Mouse (Mus musculus) CH12.LX (cell line): ENCODE results near the gene Dnajc2. TPM values are rescaled to one million over a fixed set of nuclear protein-coding genes. Genes with fewer than 3 reads are reported as not detected.

Experiments
- DNase-seq: peaks from one replicate; pipeline ENCODE4 v3.0.0-alpha.2; 2013; ENCODE audit errors: extremely low read depth
- H3K27ac ChIP-seq: 2 replicates; pipeline ENCODE4 v1.5.1; 2012; ENCODE audit warnings: low read depth, mild to moderate bottlenecking, control low read depth, moderate library complexity; ENCODE audit not compliant: insufficient read depth
- H3K27me3 ChIP-seq: replicated peaks from 2 replicates; pipeline ENCODE3; 2012; ENCODE audit warnings: inconsistent platforms
- H3K36me3 ChIP-seq, 2 experiments: replicated peaks in 1 of 2; 2 replicates each; pipeline versions ENCODE3 to v1.6.1; 2012; ENCODE audit warnings: inconsistent platforms in 1 of 2, low read length in 1 of 2, mild to moderate bottlenecking in 1 of 2, mixed read lengths in 1 of 2, moderate library complexity in 1 of 2; ENCODE audit not compliant: control insufficient read depth in 1 of 2, insufficient read depth in 1 of 2
- H3K4me1 ChIP-seq, 2 experiments: 2 replicates each; pipeline ENCODE4 v1.6.1; 2012; ENCODE audit warnings: inconsistent platforms in 1 of 2, moderate library complexity in 1 of 2; ENCODE audit not compliant: insufficient read depth in 2 of 2, control insufficient read depth in 1 of 2
- H3K4me2 ChIP-seq: 2 replicates; pipeline ENCODE4 v1.6.1; 2012; ENCODE audit warnings: low read depth, mild to moderate bottlenecking, control low read depth; ENCODE audit not compliant: poor library complexity, insufficient read depth, severe bottlenecking
- H3K4me3 ChIP-seq, 3 experiments: fragments of 150-350 bp in 1 of 3; sonication (generic) in 1 of 3; replicated peaks in 1 of 3; 2 replicates each; pipeline versions ENCODE3 to v1.5.1; 2011 to 2012; ENCODE audit warnings: low read depth in 2 of 3, low read length in 2 of 3, mild to moderate bottlenecking in 2 of 3, moderate library complexity in 2 of 3, control low read depth in 1 of 3, improper control_type of control experiment in 1 of 3, inconsistent platforms in 1 of 3, mixed read lengths in 1 of 3; ENCODE audit not compliant: poor library complexity in 1 of 3
- H3K79me2 ChIP-seq: replicated peaks from 2 replicates; pipeline ENCODE4 v1.6.1; 2012; ENCODE audit warnings: mild to moderate bottlenecking, moderate library complexity; ENCODE audit not compliant: control insufficient read depth, poor library complexity, insufficient read depth, severe bottlenecking; ENCODE audit errors: extremely low read depth
- H3K9ac ChIP-seq: 2 replicates; pipeline ENCODE4 v1.6.1; 2012; ENCODE audit warnings: low read depth, mild to moderate bottlenecking, control low read depth, moderate library complexity; ENCODE audit not compliant: insufficient read depth
- H3K9me3 ChIP-seq: replicated peaks from 2 replicates; pipeline ENCODE3; 2012; ENCODE audit warnings: low read length, inconsistent platforms, mixed read lengths
- BHLHE40 ChIP-seq: IDR thresholded peaks from 2 replicates; pipeline ENCODE4 v1.6.1; 2011; ENCODE audit warnings: mild to moderate bottlenecking, low read depth, low read length, improper control_type of control experiment
- CHD1 ChIP-seq: IDR thresholded peaks from 2 replicates; pipeline ENCODE4 v1.6.1; 2012; ENCODE audit warnings: low read depth, low read length, improper control_type of control experiment, inconsistent platforms
- CHD2 ChIP-seq: IDR thresholded peaks from 2 replicates; pipeline ENCODE4 v1.6.1; 2011; ENCODE audit warnings: low read length, improper control_type of control experiment
- CTCF ChIP-seq, 2 experiments: IDR thresholded peaks in 1 of 2; conservative IDR thresholded peaks in 1 of 2; 2 replicates each; pipeline ENCODE4 v1.5.1; 2011 to 2012; ENCODE audit warnings: low read depth in 2 of 2, low read length in 2 of 2, improper control_type of control experiment in 1 of 2, inconsistent platforms in 1 of 2, mild to moderate bottlenecking in 1 of 2, moderate library complexity in 1 of 2
- E2F4 ChIP-seq: IDR thresholded peaks from 2 replicates; pipeline ENCODE4 v1.6.1; 2011; ENCODE audit warnings: low read depth, low read length, improper control_type of control experiment; ENCODE audit not compliant: insufficient replicate concordance
- ELF1 ChIP-seq: IDR thresholded peaks from 2 replicates; pipeline ENCODE4 v1.6.1; 2014; ENCODE audit warnings: low read depth, mild to moderate bottlenecking, inconsistent platforms, low read length, improper control_type of control experiment
- EP300 ChIP-seq: IDR thresholded peaks from 2 replicates; pipeline ENCODE4 v1.6.1; 2011; ENCODE audit warnings: low read length, improper control_type of control experiment
- ETS1 ChIP-seq: conservative IDR thresholded peaks from 2 replicates; pipeline ENCODE4 v1.6.1; 2012; ENCODE audit warnings: low read depth, mild to moderate bottlenecking, inconsistent platforms, low read length, improper control_type of control experiment, moderate library complexity
- GABPA ChIP-seq: IDR thresholded peaks from 2 replicates; pipeline ENCODE4 v1.6.1; 2012; ENCODE audit warnings: low read depth, low read length, improper control_type of control experiment, inconsistent platforms; ENCODE audit not compliant: insufficient replicate concordance
- HCFC1 ChIP-seq: IDR thresholded peaks from 2 replicates; pipeline ENCODE4 v1.6.1; 2012; ENCODE audit warnings: low read depth, mild to moderate bottlenecking, inconsistent platforms, low read length, improper control_type of control experiment
- IRF4 ChIP-seq: IDR thresholded peaks from 2 replicates; pipeline ENCODE4 v1.6.1; 2014; ENCODE audit warnings: low read depth, mild to moderate bottlenecking, inconsistent platforms, low read length, improper control_type of control experiment
- JUN ChIP-seq: IDR thresholded peaks from 2 replicates; pipeline ENCODE4 v1.6.1; 2011; ENCODE audit warnings: low read depth, mild to moderate bottlenecking, low read length, improper control_type of control experiment, moderate library complexity; ENCODE audit not compliant: insufficient read depth
- JUND ChIP-seq: conservative IDR thresholded peaks from 2 replicates; pipeline ENCODE4 v1.6.1; 2011; ENCODE audit warnings: low read depth, low read length, improper control_type of control experiment
- KAT2A ChIP-seq: IDR thresholded peaks from 2 replicates; pipeline ENCODE4 v1.6.1; 2012; ENCODE audit warnings: low read length, improper control_type of control experiment, inconsistent platforms; ENCODE audit not compliant: insufficient replicate concordance
- MAFK ChIP-seq: IDR thresholded peaks from 2 replicates; pipeline ENCODE4 v1.6.1; 2011; ENCODE audit warnings: low read length, improper control_type of control experiment; ENCODE audit not compliant: insufficient replicate concordance
- MAX ChIP-seq: IDR thresholded peaks from 2 replicates; pipeline ENCODE4 v1.6.1; 2011; ENCODE audit warnings: low read length, improper control_type of control experiment
- MAZ ChIP-seq: IDR thresholded peaks from 2 replicates; pipeline ENCODE4 v1.6.1; 2012; ENCODE audit warnings: low read depth, mild to moderate bottlenecking, inconsistent platforms, low read length, improper control_type of control experiment, moderate library complexity
- MEF2A ChIP-seq: IDR thresholded peaks from 2 replicates; pipeline ENCODE4 v1.6.1; 2014; ENCODE audit warnings: low read depth, mild to moderate bottlenecking, inconsistent platforms, low read length, improper control_type of control experiment, borderline replicate concordance
- MXI1 ChIP-seq: IDR thresholded peaks from 2 replicates; pipeline ENCODE4 v1.6.1; 2011; ENCODE audit warnings: mild to moderate bottlenecking, low read depth, low read length, improper control_type of control experiment
- MYC ChIP-seq: IDR thresholded peaks from 2 replicates; pipeline ENCODE4 v1.6.1; 2011; ENCODE audit warnings: low read depth, mild to moderate bottlenecking, improper control_type of control experiment, low read length
- NELFE ChIP-seq: IDR thresholded peaks from 2 replicates; pipeline ENCODE4 v1.6.1; 2011; ENCODE audit warnings: low read depth, low read length, improper control_type of control experiment
- NRF1 ChIP-seq: IDR thresholded peaks from 2 replicates; pipeline ENCODE4 v1.6.1; 2014; ENCODE audit warnings: low read depth, mild to moderate bottlenecking, inconsistent platforms, low read length, improper control_type of control experiment, moderate library complexity
- PAX5 ChIP-seq: IDR thresholded peaks from 2 replicates; pipeline ENCODE4 v1.6.1; 2012; ENCODE audit warnings: low read length, inconsistent platforms, mixed read lengths
- POLR2A ChIP-seq: IDR thresholded peaks from 2 replicates; pipeline ENCODE4 v1.6.1; 2011; ENCODE audit warnings: low read depth, mild to moderate bottlenecking, improper control_type of control experiment, low read length
- POLR2AphosphoS2 ChIP-seq: IDR thresholded peaks from 2 replicates; pipeline ENCODE4 v1.6.1; 2011; ENCODE audit warnings: low read depth, low read length, improper control_type of control experiment
- RAD21 ChIP-seq: IDR thresholded peaks from 2 replicates; pipeline ENCODE4 v1.6.1; 2011; ENCODE audit warnings: low read depth, mild to moderate bottlenecking, low read length, improper control_type of control experiment, moderate library complexity
- RCOR1 ChIP-seq: conservative IDR thresholded peaks from 2 replicates; pipeline ENCODE4 v1.6.1; 2012; ENCODE audit warnings: low read depth, mild to moderate bottlenecking, inconsistent platforms, low read length, improper control_type of control experiment
- SIN3A ChIP-seq: IDR thresholded peaks from 2 replicates; pipeline ENCODE4 v1.6.1; 2012; ENCODE audit warnings: low read length, improper control_type of control experiment, inconsistent platforms
- SMC3 ChIP-seq: IDR thresholded peaks from 2 replicates; pipeline ENCODE4 v1.6.1; 2011; ENCODE audit warnings: low read depth, low read length, improper control_type of control experiment
- TBP ChIP-seq: conservative IDR thresholded peaks from 2 replicates; pipeline ENCODE4 v1.6.1; 2011; ENCODE audit warnings: low read depth, low read length, improper control_type of control experiment
- TCF12 ChIP-seq: IDR thresholded peaks from 2 replicates; pipeline ENCODE4 v1.6.1; 2014; ENCODE audit warnings: low read depth, mild to moderate bottlenecking, inconsistent platforms, low read length, improper control_type of control experiment
- UBTF ChIP-seq: IDR thresholded peaks from 2 replicates; pipeline ENCODE4 v1.6.1; 2012; ENCODE audit warnings: low read depth, mild to moderate bottlenecking, inconsistent platforms, low read length, improper control_type of control experiment, moderate library complexity
- USF1 ChIP-seq: IDR thresholded peaks from 2 replicates; pipeline ENCODE4 v1.6.1; 2014; ENCODE audit warnings: low read depth, mild to moderate bottlenecking, inconsistent platforms, low read length, improper control_type of control experiment
- USF2 ChIP-seq: conservative IDR thresholded peaks from 2 replicates; pipeline ENCODE4 v1.6.1; 2011; ENCODE audit warnings: low read depth, low read length, improper control_type of control experiment
- ZC3H11A ChIP-seq: IDR thresholded peaks from 2 replicates; pipeline ENCODE4 v1.6.1; 2012; ENCODE audit warnings: low read depth, mild to moderate bottlenecking, inconsistent platforms, low read length, improper control_type of control experiment
- ZKSCAN1 ChIP-seq: IDR thresholded peaks from 2 replicates; pipeline ENCODE4 v1.6.1; 2012; ENCODE audit warnings: low read depth, inconsistent platforms, low read length, improper control_type of control experiment, borderline replicate concordance
- ZMIZ1 ChIP-seq: IDR thresholded peaks from 2 replicates; pipeline ENCODE4 v1.6.1; 2012; ENCODE audit warnings: low read depth, mild to moderate bottlenecking, inconsistent platforms, low read length, improper control_type of control experiment
- ZNF384 ChIP-seq: IDR thresholded peaks from 2 replicates; pipeline ENCODE4 v1.6.1; 2012; ENCODE audit warnings: low read depth, low read length, improper control_type of control experiment, inconsistent platforms
- dilution Hi-C: fragments of 300-500 bp; cut with MboI; formaldehyde crosslinking; loops from 2 replicates; pipeline ENCODE4 v1.14.3; 2020; ENCODE audit warnings: low sequenced_read_pairs; ENCODE audit not compliant: extremely low pct_unique_long_range_greater_than_20kb, extremely low pct_ligation_motif_present
- in situ Hi-C: fragments of 300-500 bp; cut with MboI; formaldehyde crosslinking; loops from 3 replicates; pipeline ENCODE4 v1.14.3; 2019; ENCODE audit warnings: low sequenced_read_pairs, low pct_ligation_motif_present, low pct_unique_long_range_greater_than_20kb, mixed read lengths
- polyA plus RNA-seq: library from polyadenylated mRNA; unstranded; fragments of >175 nt; gene quantifications from 2 replicates; pipeline ENCODE4 v1.2.1, GENCODE M21; 2012; ENCODE audit warnings: low read depth; ENCODE audit not compliant: insufficient read length
- total RNA-seq, 2 experiments: library from RNA; depleted of rRNA; stranded (reverse); fragments of 300-350 nt in 1 of 2; fragments of >200 nt in 1 of 2; gene quantifications; 2 replicates each; pipeline ENCODE4 v1.2.3; 2012 to 2014

The Dnajc2 gene
- total and polyA plus RNA-seq, 3 experiments = 79.2 to 242 (median 138) TPM

DNA sequence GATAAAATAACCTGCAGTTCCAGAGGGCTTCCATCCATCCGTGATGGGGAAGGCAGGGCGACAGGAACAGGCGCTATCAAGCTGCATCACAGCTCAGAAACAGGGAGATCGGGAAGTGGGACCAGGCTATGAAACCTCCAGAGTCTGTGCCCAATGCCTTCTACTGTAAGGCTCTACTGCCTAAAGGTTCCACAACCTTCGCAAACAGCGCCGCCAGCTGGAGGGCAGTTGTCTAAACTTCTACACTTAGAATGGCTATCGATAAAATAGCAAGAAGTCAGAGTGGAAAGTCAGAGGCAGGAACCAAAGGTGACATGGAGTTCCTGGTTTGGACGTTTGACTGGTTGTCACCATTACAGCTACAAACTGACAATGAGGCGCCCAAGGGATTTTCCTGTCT is 49.5 kb downstream of the Dnajc2 start:
- dilution Hi-C loops (no loop called here), in situ Hi-C loops (no loop called here)
- DNase-seq = peak; percentile 88
- peaks cover 16% of the 10 kb centered on the region for H3K79me2 ChIP-seq
- H3K4me3 ChIP-seq = peak overlapping the region; percentile 42 to 65 (median 55)
- no peak overlapping the region for H3K27ac ChIP-seq
- H3K9ac ChIP-seq = peak overlapping the region; percentile 16; the same call in 1 of the 2 replicates
- H3K27me3 ChIP-seq = no peaks in the 10 kb centered on the region
- H3K36me3 ChIP-seq = peaks cover 14 to 25% of the 10 kb centered on the region in 2 experiments
- no peaks in the 10 kb centered on the region for H3K9me3 ChIP-seq
- H3K4me1 ChIP-seq = peaks cover 9 to 28% of the 10 kb centered on the region in 2 experiments
- TF ChIP-seq PAX5 (no peak), MAX (no peak), GABPA (no peak), NELFE (peak; percentile 50; the same call in 1 of the 2 replicates), E2F4 (no peak), ZNF384 (no peak), ETS1 (no peak), EP300 (no peak), ZKSCAN1 (no peak), RCOR1 (no peak), POLR2AphosphoS2 (no peak), ZC3H11A (no peak), MAZ (no peak), CTCF (conservative IDR thresholded peaks at IDR 0.05 in 1 of 2, IDR thresholded peaks at IDR 0.05 in 1 of 2; ENCODE audit: low read depth in 2 of 2, low read length in 2 of 2) (peak; percentile 82 to 93), ZMIZ1 (no peak), TBP (0 out of 2 replicates have a peak, but pooled peaks have one; percentile 19), JUND (no peak), MYC (no peak), TCF12 (0 out of 2 replicates have a peak, but pooled peaks have one; percentile 3), RAD21 (peak; percentile 84), ELF1 (no peak), MXI1 (no peak), SMC3 (peak; percentile 75), HCFC1 (no peak), KAT2A (no peak), SIN3A (no peak), USF2 (no peak), MEF2A (no peak), CHD2 (no peak), CHD1 (no peak; the same call in 1 of the 2 replicates), NRF1 (no peak), POLR2A (peak; percentile 45; the same call in 1 of the 2 replicates), MAFK (no peak), USF1 (no peak), IRF4 (0 out of 2 replicates have a peak, but pooled peaks have one; percentile 7), UBTF (no peak), BHLHE40 (no peak), JUN (no peak)
- H3K4me2 ChIP-seq = no peak overlapping the region
